Mouse (Mus musculus): ENCODE data around the gene Ak9. TPM values are rescaled to one million over a fixed set of nuclear protein-coding genes. Genes with fewer than 3 reads are reported as not detected.
A peak's percentile ranks its signal among the peaks of the same experiment; 100 is the strongest.

The Ak9 gene
- polyA plus RNA-seq, 1 experiment from 2014 or later = not detected

- Histone ChIP-seq H3K9me3 (no peaks in the 10 kb centered on the region), H3K27ac (replicated peaks) (no peak overlapping the region), H3K4me3 (no peak overlapping the region), H3K4me1 (peaks cover 12% of the 10 kb centered on the region; the same call in 1 of the 2 replicates), H3K27me3 (no peaks in the 10 kb centered on the region), H3K4me2 (replicated peaks) (no peak overlapping the region), H3K9ac (replicated peaks) (no peak overlapping the region; the same call in 1 of the 2 replicates), H3K36me3 (peaks cover 7% of the 10 kb centered on the region; the same call in 1 of the 2 replicates)
- 35% methylated on average over 16 of the region's 16 CpGs for WGBS
- peak; percentile 92 for ATAC-seq (ENCODE audit: low FRiP score, low read depth)
Observed at GRCm38 (mm10) chr10:41288771-41289415, 14.9 kb upstream of the Ak9 start.

- WGBS = 83% methylated on average over 2 of the region's 2 CpGs
Observed at GRCm38 (mm10) chr10:41291021-41291420, 12.8 kb upstream of the Ak9 start.

GRCm38 (mm10) chr10:41293019-41293418 is 10.8 kb upstream of the Ak9 start:
- Histone ChIP-seq H3K4me1 (peaks cover 21% of the 10 kb centered on the region), H3K4me3 (no peak overlapping the region), H3K27me3 (no peaks in the 10 kb centered on the region), H3K27ac (replicated peaks) (no peak overlapping the region), H3K36me3 (no peaks in the 10 kb centered on the region), H3K9me3 (no peaks in the 10 kb centered on the region), H3K4me2 (replicated peaks) (no peak overlapping the region), H3K9ac (replicated peaks) (no peak overlapping the region)
- no peak for ATAC-seq (ENCODE audit: low FRiP score, low read depth)
- WGBS = 41% methylated on average over 7 of the region's 7 CpGs

More at GRCm38 (mm10) chr10:41291021-41291420, 12.8 kb upstream of the Ak9 start:
- no peak overlapping the region for H3K4me3 ChIP-seq
- no peaks in the 10 kb centered on the region for H3K27me3 ChIP-seq
- ATAC-seq (ENCODE audit: low FRiP score, low read depth) = no peak
- H3K4me2 ChIP-seq (replicated peaks) = no peak overlapping the region
- H3K4me1 ChIP-seq = peaks cover 21% of the 10 kb centered on the region
- H3K9ac ChIP-seq (replicated peaks) = no peak overlapping the region
- no peaks in the 10 kb centered on the region for H3K9me3 ChIP-seq
- H3K36me3 ChIP-seq = no peaks in the 10 kb centered on the region
- H3K27ac ChIP-seq (replicated peaks) = no peak overlapping the region

GRCm38 (mm10) chr10:41294734-41295133 is 9.0 kb upstream of the Ak9 start:
- H3K4me2 ChIP-seq (replicated peaks) = 0 out of 2 replicates have a peak overlapping the region, but pooled peaks have one; percentile 9
- peaks cover 17% of the 10 kb centered on the region for H3K4me1 ChIP-seq
- H3K4me3 ChIP-seq = no peak overlapping the region
- peak; percentile 62 for ATAC-seq (ENCODE audit: low FRiP score, low read depth)
- no peaks in the 10 kb centered on the region for H3K9me3 ChIP-seq
- H3K36me3 ChIP-seq = no peaks in the 10 kb centered on the region
- no peak overlapping the region; the same call in 1 of the 2 replicates for H3K9ac ChIP-seq (replicated peaks)
- WGBS = 66% methylated on average over 11 of the region's 11 CpGs
- no peak overlapping the region for H3K27ac ChIP-seq (replicated peaks)
- no peaks in the 10 kb centered on the region for H3K27me3 ChIP-seq

- Histone ChIP-seq H3K4me2 (replicated peaks) (0 out of 2 replicates have a peak overlapping the region, but pooled peaks have one; percentile 9), H3K4me3 (no peak overlapping the region), H3K9me3 (no peaks in the 10 kb centered on the region), H3K36me3 (no peaks in the 10 kb centered on the region), H3K4me1 (peaks cover 17% of the 10 kb centered on the region), H3K27me3 (no peaks in the 10 kb centered on the region), H3K9ac (replicated peaks) (no peak overlapping the region), H3K27ac (replicated peaks) (no peak overlapping the region)
- WGBS = 24% methylated on average over 7 of the region's 7 CpGs
- peak; percentile 77 for ATAC-seq (ENCODE audit: low FRiP score, low read depth)
Observed at GRCm38 (mm10) chr10:41295145-41295544, 8.6 kb upstream of the Ak9 start.

- Histone ChIP-seq H3K9ac (replicated peaks) (no peak overlapping the region), H3K9me3 (no peaks in the 10 kb centered on the region), H3K27ac (replicated peaks) (no peak overlapping the region), H3K36me3 (no peaks in the 10 kb centered on the region), H3K4me3 (no peak overlapping the region), H3K4me2 (replicated peaks) (no peak overlapping the region), H3K27me3 (no peaks in the 10 kb centered on the region), H3K4me1 (peaks cover 10% of the 10 kb centered on the region)
- 63% methylated on average over 1 of the region's 1 CpGs for WGBS
- ATAC-seq (ENCODE audit: low FRiP score, low read depth) = no peak
Observed at GRCm38 (mm10) chr10:41300161-41300560, 3.6 kb upstream of the Ak9 start.

GRCm38 (mm10) chr10:41302689-41303431 is 920 bp upstream of the Ak9 start, which contains the start of gene Fig4:
TSS of gene Fig4 (minus strand) at chr10:41303260.
- under 1% methylated on average over 36 of the region's 38 CpGs for WGBS
- ATAC-seq (ENCODE audit: low FRiP score, low read depth) = peak; percentile 95
- no peaks in the 10 kb centered on the region for H3K27me3 ChIP-seq

GRCm38 (mm10) chr10:41304961-41305455 is 1.2 kb downstream of the Ak9 start:
- no peak overlapping the region for H3K27ac ChIP-seq (replicated peaks)
- H3K9me3 ChIP-seq = no peaks in the 10 kb centered on the region
- H3K4me2 ChIP-seq (replicated peaks) = no peak overlapping the region
- H3K4me1 ChIP-seq = peaks cover 9% of the 10 kb centered on the region
- H3K36me3 ChIP-seq = no peaks in the 10 kb centered on the region
- H3K27me3 ChIP-seq = no peaks in the 10 kb centered on the region
- WGBS = 78% methylated on average over 9 of the region's 9 CpGs
- no peak for ATAC-seq (ENCODE audit: low FRiP score, low read depth)
- no peak overlapping the region for H3K9ac ChIP-seq (replicated peaks)
- H3K4me3 ChIP-seq = no peak overlapping the region

More at GRCm38 (mm10) chr10:41302689-41303431, 920 bp upstream of the Ak9 start, which contains the start of gene Fig4:
- Histone ChIP-seq H3K9ac (replicated peaks) (peak within 1 kb of the TSS; percentile 80), H3K4me2 (replicated peaks) (peak within 1 kb of the TSS; percentile 83), H3K4me3 (peak within 1 kb of the TSS; percentile 96), H3K27ac (replicated peaks) (peak within 1 kb of the TSS; percentile 66; the same call in 1 of the 2 replicates), H3K36me3 (no peaks in the 10 kb centered on the region), H3K9me3 (no peaks in the 10 kb centered on the region), H3K4me1 (peaks cover 9% of the 10 kb centered on the region)

GRCm38 (mm10) chr10:41308205-41308604 is 4.4 kb downstream of the Ak9 start:
- Histone ChIP-seq H3K27ac (replicated peaks) (no peak overlapping the region), H3K4me1 (no peaks in the 10 kb centered on the region), H3K9ac (replicated peaks) (no peak overlapping the region), H3K9me3 (no peaks in the 10 kb centered on the region), H3K4me3 (no peak overlapping the region), H3K36me3 (no peaks in the 10 kb centered on the region), H3K4me2 (replicated peaks) (no peak overlapping the region), H3K27me3 (no peaks in the 10 kb centered on the region)
- 93% methylated on average over 4 of the region's 4 CpGs for WGBS
- no peak for ATAC-seq (ENCODE audit: low FRiP score, low read depth)

GRCm38 (mm10) chr10:41315866-41316265 is 12.1 kb downstream of the Ak9 start:
- no peak for ATAC-seq (ENCODE audit: low FRiP score, low read depth)
- no peaks in the 10 kb centered on the region for H3K4me1 ChIP-seq
- no peak overlapping the region for H3K4me2 ChIP-seq (replicated peaks)
- no peak overlapping the region for H3K4me3 ChIP-seq
- H3K9ac ChIP-seq (replicated peaks) = no peak overlapping the region
- H3K9me3 ChIP-seq = no peaks in the 10 kb centered on the region
- no peaks in the 10 kb centered on the region for H3K36me3 ChIP-seq
- no peaks in the 10 kb centered on the region for H3K27me3 ChIP-seq
- WGBS = 85% methylated on average over 3 of the region's 3 CpGs
- H3K27ac ChIP-seq (replicated peaks) = no peak overlapping the region

GRCm38 (mm10) chr10:41332533-41333043 is 28.8 kb downstream of the Ak9 start:
- H3K4me3 ChIP-seq = no peak overlapping the region
- H3K9me3 ChIP-seq = no peaks in the 10 kb centered on the region
- no peak for ATAC-seq (ENCODE audit: low FRiP score, low read depth)
- no peak overlapping the region for H3K9ac ChIP-seq (replicated peaks)
- no peak overlapping the region for H3K27ac ChIP-seq (replicated peaks)
- H3K4me2 ChIP-seq (replicated peaks) = no peak overlapping the region
- no peaks in the 10 kb centered on the region for H3K36me3 ChIP-seq
- H3K27me3 ChIP-seq = no peaks in the 10 kb centered on the region
- H3K4me1 ChIP-seq = no peaks in the 10 kb centered on the region
- 89% methylated on average over 2 of the region's 2 CpGs for WGBS

GRCm38 (mm10) chr10:41341346-41341745 is 37.6 kb downstream of the Ak9 start:
- ATAC-seq (ENCODE audit: low FRiP score, low read depth) = no peak
- Histone ChIP-seq H3K27ac (replicated peaks) (no peak overlapping the region), H3K4me3 (no peak overlapping the region), H3K4me1 (no peaks in the 10 kb centered on the region), H3K9me3 (no peaks in the 10 kb centered on the region), H3K36me3 (no peaks in the 10 kb centered on the region), H3K27me3 (no peaks in the 10 kb centered on the region), H3K4me2 (replicated peaks) (no peak overlapping the region), H3K9ac (replicated peaks) (no peak overlapping the region)
- 91% methylated on average over 7 of the region's 7 CpGs for WGBS

All from midbrain, embryonic 12.5 days (tissue).